Mouse (Mus musculus) kidney, embryonic 15.5 days (tissue): Measurements from ENCODE around the gene 4930522H14Rik. TPM values are rescaled to one million over a fixed set of nuclear protein-coding genes. Genes with fewer than 3 reads are reported as not detected.

Source experiments
- ATAC-seq: fragments of 200-750 bp; cut with Nextera tagmentation; replicated peaks from 2 replicates; pipeline ENCODE4 v1.8.0; 2017; ENCODE audit warnings: moderate TSS enrichment; ENCODE audit not compliant: low FRiP score
- H3K27ac ChIP-seq: fragments of 300-500 bp; sonication (generic); 2 replicates; pipeline ENCODE4 v1.5.1; 2015; ENCODE audit warnings: mild to moderate bottlenecking, inconsistent platforms
- H3K27me3 ChIP-seq: fragments of 300-500 bp; sonication (generic); 2 replicates; pipeline ENCODE4 v1.6.1; 2015; ENCODE audit warnings: inconsistent platforms
- H3K36me3 ChIP-seq: fragments of 300-500 bp; sonication (generic); 2 replicates; pipeline ENCODE4 v1.6.1; 2015; ENCODE audit warnings: inconsistent platforms
- H3K4me1 ChIP-seq: fragments of 300-500 bp; sonication (generic); 2 replicates; pipeline ENCODE4 v1.6.1; 2015; ENCODE audit warnings: inconsistent platforms
- H3K4me2 ChIP-seq: fragments of 300-500 bp; sonication (generic); 2 replicates; pipeline ENCODE4 v1.6.1; 2015; ENCODE audit warnings: moderate library complexity, mild to moderate bottlenecking, inconsistent platforms
- H3K4me3 ChIP-seq: fragments of 300-500 bp; sonication (generic); replicated peaks from 2 replicates; pipeline ENCODE4 v1.5.1; 2015; ENCODE audit warnings: mild to moderate bottlenecking, inconsistent platforms
- H3K9ac ChIP-seq: fragments of 300-500 bp; sonication (generic); 2 replicates; pipeline ENCODE4 v1.6.1; 2015; ENCODE audit warnings: mild to moderate bottlenecking, inconsistent platforms
- H3K9me3 ChIP-seq: fragments of 300-500 bp; sonication (generic); replicated peaks from 2 replicates; pipeline ENCODE4 v1.6.1; 2016; ENCODE audit warnings: inconsistent platforms
- WGBS: fragments of 180-500 bp; shearing (Covaris S2); methylation state at CpG from one replicate; pipeline ENCODE4 v1.1.7; 2015; ENCODE audit warnings: mixed read lengths; 5-methylcytosine and 5-hydroxymethylcytosine counted together
- polyA plus RNA-seq: library from polyadenylated mRNA; unstranded; fragments of >200 nt; fragmentation: Nextera tagmentation; extraction: Ambion mirVana; gene quantifications from 2 replicates; pipeline ENCODE4 v1.2.1, GENCODE M21; 2015

4930522H14Rik gene
- not detected in 2 replicates for polyA plus RNA-seq

GRCm38 (mm10) chr4:109531111-109531510, at the start of gene 4930522H14Rik:
Gene 4930522H14Rik (minus strand): TSS chr4:109531297.
- Histone ChIP-seq H3K9ac (no peak within 1 kb of the TSS), H3K4me1 (no peaks in the 10 kb centered on the region), H3K36me3 (no peaks in the 10 kb centered on the region), H3K27me3 (no peaks in the 10 kb centered on the region), H3K4me3 (no peak within 1 kb of the TSS), H3K4me2 (no peak within 1 kb of the TSS), H3K9me3 (no peaks in the 10 kb centered on the region), H3K27ac (no peak within 1 kb of the TSS)
- WGBS, result 96% methylated on average over 2 of the region's 2 CpGs
- ATAC-seq, result no peak

- H3K9ac ChIP-seq, result no peak overlapping the region
- no peaks in the 10 kb centered on the region for H3K4me1 ChIP-seq
- H3K27me3 ChIP-seq, result no peaks in the 10 kb centered on the region
- H3K4me3 ChIP-seq, result no peak overlapping the region
- H3K4me2 ChIP-seq, result no peak overlapping the region
- no peaks in the 10 kb centered on the region for H3K9me3 ChIP-seq
- no peak overlapping the region for H3K27ac ChIP-seq
- no peak for ATAC-seq
- no peaks in the 10 kb centered on the region for H3K36me3 ChIP-seq
- WGBS, result 81% methylated on average over 3 of the region's 3 CpGs
Measured at GRCm38 (mm10) chr4:109578356-109578755, 47.3 kb upstream of the 4930522H14Rik start.

- no peak overlapping the region for H3K27ac ChIP-seq
- no peaks in the 10 kb centered on the region for H3K4me1 ChIP-seq
- no peak for ATAC-seq
- no peaks in the 10 kb centered on the region for H3K27me3 ChIP-seq
- H3K9ac ChIP-seq, result no peak overlapping the region
- no peaks in the 10 kb centered on the region for H3K36me3 ChIP-seq
- no peaks in the 10 kb centered on the region for H3K9me3 ChIP-seq
- no peak overlapping the region for H3K4me3 ChIP-seq
- 82% methylated on average over 5 of the region's 5 CpGs for WGBS
- H3K4me2 ChIP-seq, result no peak overlapping the region
Measured at GRCm38 (mm10) chr4:109576933-109577332, 45.8 kb upstream of the 4930522H14Rik start.

GRCm38 (mm10) chr4:109574845-109575244, 43.7 kb upstream of the 4930522H14Rik start:
- Histone ChIP-seq H3K9me3 (no peaks in the 10 kb centered on the region), H3K27ac (no peak overlapping the region), H3K27me3 (no peaks in the 10 kb centered on the region), H3K9ac (no peak overlapping the region), H3K4me2 (no peak overlapping the region), H3K4me3 (no peak overlapping the region), H3K36me3 (no peaks in the 10 kb centered on the region), H3K4me1 (no peaks in the 10 kb centered on the region)
- ATAC-seq, result no peak
- WGBS, result 81% methylated on average over 9 of the region's 9 CpGs

- H3K27ac ChIP-seq, result no peak overlapping the region
- no peak for ATAC-seq
- H3K36me3 ChIP-seq, result no peaks in the 10 kb centered on the region
- no peaks in the 10 kb centered on the region for H3K27me3 ChIP-seq
- H3K4me2 ChIP-seq, result no peak overlapping the region
- H3K9ac ChIP-seq, result no peak overlapping the region
- H3K4me3 ChIP-seq, result no peak overlapping the region
- WGBS, result 51% methylated on average over 8 of the region's 8 CpGs
- H3K9me3 ChIP-seq, result no peaks in the 10 kb centered on the region
- no peaks in the 10 kb centered on the region for H3K4me1 ChIP-seq
Measured at GRCm38 (mm10) chr4:109574331-109574730, 43.2 kb upstream of the 4930522H14Rik start.

- Histone ChIP-seq H3K4me1 (no peaks in the 10 kb centered on the region), H3K4me2 (no peak overlapping the region), H3K27ac (no peak overlapping the region), H3K36me3 (no peaks in the 10 kb centered on the region), H3K4me3 (no peak overlapping the region), H3K27me3 (no peaks in the 10 kb centered on the region), H3K9me3 (no peaks in the 10 kb centered on the region), H3K9ac (no peak overlapping the region)
- WGBS, result 77% methylated on average over 1 of the region's 1 CpGs
- no peak for ATAC-seq
Measured at GRCm38 (mm10) chr4:109572632-109573031, 41.5 kb upstream of the 4930522H14Rik start.

GRCm38 (mm10) chr4:109569421-109569820, 38.3 kb upstream of the 4930522H14Rik start:
- Histone ChIP-seq H3K4me3 (no peak overlapping the region), H3K9ac (no peak overlapping the region), H3K9me3 (no peaks in the 10 kb centered on the region), H3K27ac (no peak overlapping the region), H3K27me3 (no peaks in the 10 kb centered on the region), H3K4me1 (no peaks in the 10 kb centered on the region), H3K36me3 (no peaks in the 10 kb centered on the region), H3K4me2 (no peak overlapping the region)
- 81% methylated on average over 9 of the region's 9 CpGs for WGBS
- no peak for ATAC-seq

- H3K9me3 ChIP-seq, result no peaks in the 10 kb centered on the region
- no peak overlapping the region for H3K4me2 ChIP-seq
- no peaks in the 10 kb centered on the region for H3K36me3 ChIP-seq
- 82% methylated on average over 10 of the region's 10 CpGs for WGBS
- H3K9ac ChIP-seq, result no peak overlapping the region
- no peak for ATAC-seq
- H3K4me3 ChIP-seq, result no peak overlapping the region
- H3K27me3 ChIP-seq, result no peaks in the 10 kb centered on the region
- no peaks in the 10 kb centered on the region for H3K4me1 ChIP-seq
- no peak overlapping the region for H3K27ac ChIP-seq
Measured at GRCm38 (mm10) chr4:109568959-109569358, 37.9 kb upstream of the 4930522H14Rik start.

- Histone ChIP-seq H3K4me3 (no peak overlapping the region), H3K4me2 (no peak overlapping the region), H3K9me3 (no peaks in the 10 kb centered on the region), H3K9ac (no peak overlapping the region), H3K36me3 (no peaks in the 10 kb centered on the region), H3K4me1 (no peaks in the 10 kb centered on the region), H3K27ac (no peak overlapping the region), H3K27me3 (no peaks in the 10 kb centered on the region)
- ATAC-seq, result no peak
- 85% methylated on average over 6 of the region's 6 CpGs for WGBS
Measured at GRCm38 (mm10) chr4:109564711-109565110, 33.6 kb upstream of the 4930522H14Rik start.

GRCm38 (mm10) chr4:109550338-109551150, 19.4 kb upstream of the 4930522H14Rik start:
- peak; percentile 64; the same call in 1 of the 2 replicates for ATAC-seq
- peaks cover 9% of the 10 kb centered on the region; the same call in 1 of the 2 replicates for H3K4me1 ChIP-seq
- H3K36me3 ChIP-seq, result no peaks in the 10 kb centered on the region
- H3K9ac ChIP-seq, result no peak overlapping the region
- peak overlapping the region; percentile 19 for H3K4me3 ChIP-seq
- no peaks in the 10 kb centered on the region for H3K27me3 ChIP-seq
- H3K4me2 ChIP-seq, result peak overlapping the region; percentile 53
- WGBS, result 11% methylated on average over 11 of the region's 11 CpGs
- H3K9me3 ChIP-seq, result no peaks in the 10 kb centered on the region
- peak overlapping the region; percentile 67 for H3K27ac ChIP-seq

GRCm38 (mm10) chr4:109547306-109547705, 16.2 kb upstream of the 4930522H14Rik start:
- no peak overlapping the region for H3K4me3 ChIP-seq
- H3K4me2 ChIP-seq, result no peak overlapping the region
- H3K36me3 ChIP-seq, result no peaks in the 10 kb centered on the region
- peaks cover 9% of the 10 kb centered on the region; the same call in 1 of the 2 replicates for H3K4me1 ChIP-seq
- ATAC-seq, result no peak
- H3K9me3 ChIP-seq, result no peaks in the 10 kb centered on the region
- no peak overlapping the region for H3K9ac ChIP-seq
- WGBS, result 7% methylated on average over 2 of the region's 2 CpGs
- no peak overlapping the region for H3K27ac ChIP-seq
- no peaks in the 10 kb centered on the region for H3K27me3 ChIP-seq

- Histone ChIP-seq H3K9me3 (no peaks in the 10 kb centered on the region), H3K9ac (no peak overlapping the region), H3K36me3 (no peaks in the 10 kb centered on the region), H3K4me1 (peaks cover 9% of the 10 kb centered on the region; the same call in 1 of the 2 replicates), H3K4me2 (no peak overlapping the region), H3K27ac (no peak overlapping the region), H3K27me3 (no peaks in the 10 kb centered on the region), H3K4me3 (no peak overlapping the region)
- WGBS, result 82% methylated on average over 2 of the region's 2 CpGs
- no peak for ATAC-seq
Measured at GRCm38 (mm10) chr4:109546538-109546937, 15.4 kb upstream of the 4930522H14Rik start.
